Mouse (Mus musculus) frontal cortex, postnatal 25 days (tissue): ENCODE results near the gene Gm17720.
"Not testable (repeated sequence)": the region's sequence is repeated elsewhere in the genome, so short reads cannot be mapped to it uniquely, and the experiment has no call there.

Source experiments
- DNase-seq, 2 experiments: peaks; one replicate each; pipeline ENCODE4 v3.0.0; 2022; ENCODE audit warnings: low spot score in 2 of 2

Gm17720 gene

GRCm38 (mm10) chr8:110039659-110040058 is 62.9 kb downstream of the Gm17720 start, which contains the start of gene Chst4:
TSS of gene Chst4 (minus strand) at chr8:110039740.
- no peak for DNase-seq

- no peak for DNase-seq
Measured at GRCm38 (mm10) chr8:110039216-110039615, 63.3 kb downstream of the Gm17720 start.

DNA sequence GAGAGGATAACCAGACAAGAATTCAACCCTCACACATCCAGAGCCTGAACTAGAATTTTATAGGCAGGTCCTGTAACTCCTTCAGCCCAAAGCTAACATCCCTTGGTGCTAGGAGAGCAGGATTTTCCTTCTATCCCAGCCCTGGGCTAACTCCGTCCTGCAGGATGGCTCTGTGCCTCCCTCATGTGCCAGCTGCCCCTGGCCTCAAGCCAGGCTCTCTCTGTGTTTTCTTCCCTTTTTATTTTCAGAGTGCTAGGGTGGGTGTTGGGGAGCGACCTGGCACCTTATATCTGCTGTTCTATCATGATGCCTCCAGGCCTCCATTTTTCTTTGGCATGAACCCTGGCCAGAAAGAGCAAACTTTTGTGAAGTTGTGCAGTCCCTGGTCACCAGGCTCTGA is 66.4 kb downstream of the Gm17720 start:
- DNase-seq, result no peak

DNA sequence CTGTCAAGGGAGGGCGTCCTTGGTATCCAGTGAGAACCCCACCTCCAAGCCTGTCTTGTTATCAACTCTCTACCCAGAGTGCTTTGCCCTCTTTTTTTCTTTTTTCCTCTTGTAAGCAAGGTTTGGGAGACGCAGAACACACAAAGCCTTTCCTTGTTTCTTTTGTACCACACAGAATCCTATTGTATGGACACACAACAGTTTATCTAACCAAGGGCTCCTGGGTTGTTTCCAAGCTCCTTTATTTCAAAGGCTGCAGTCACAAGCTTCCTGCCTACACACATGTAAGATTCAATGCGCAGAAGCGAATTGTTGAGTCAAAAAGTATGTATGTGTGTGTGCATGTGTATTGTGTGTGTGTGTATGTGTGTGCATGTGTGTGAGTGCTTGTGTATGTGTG is 68.2 kb downstream of the Gm17720 start:
- no peak for DNase-seq

DNA sequence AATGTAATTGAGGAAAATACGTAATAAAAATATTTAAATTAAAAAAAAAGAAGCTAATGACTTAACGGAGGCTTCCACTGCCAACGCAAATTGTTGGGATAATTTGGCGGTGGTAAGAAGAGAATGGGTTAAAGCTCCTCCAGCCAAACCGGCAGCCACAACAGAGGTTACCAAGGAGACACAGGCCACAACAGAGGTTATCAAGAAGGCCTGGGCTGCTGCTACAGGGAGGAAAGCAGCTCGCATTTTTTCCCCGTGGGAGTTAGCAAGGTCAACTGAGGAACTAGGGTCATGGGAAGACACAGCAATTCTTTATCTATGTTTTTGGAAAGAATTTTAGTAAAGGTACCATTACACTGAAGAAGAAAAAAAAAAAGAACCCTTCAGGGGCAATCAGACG is 68.8 kb downstream of the Gm17720 start:
- not testable (repeated sequence) for DNase-seq
